ENCODE assay signal across 28 mouse cellular contexts in genomic region chr3:136952822-136953221, GRCm38 (mm10).
A peak's percentile ranks its signal among the peaks of the same experiment; 100 is the strongest.
DNase-seq lines count a peak whose midpoint lies in the region; ATAC-seq and TF ChIP-seq lines count a peak whose summit lies in the region.
"Had no signal": no experiment of that assay in that cellular context is flagged by ENCODE, and none has a peak within 500 bp of the region (broad histone marks: within the 10 kb centered on the region; RNA-seq: fewer than 3 reads in every experiment).

No protein-coding gene starts in this region.

- WGBS in forebrain, postnatal 0 days = 82% methylated on average over 1 of the region's 1 CpGs

- H3K36me3 ChIP-seq in forebrain, postnatal 0 days (ENCODE audit: insufficient read depth) = no peaks in the 10 kb centered on the region
- H3K36me3 ChIP-seq: embryonic facial prominence, embryonic 13.5 days; embryonic facial prominence, embryonic 15.5 days; forebrain, embryonic 10.5 days; forebrain, embryonic 12.5 days; G1E had no signal

- H3K4me3 ChIP-seq in left cerebral cortex, adult 2 months = no peak overlapping the region
- no peak overlapping the region for H3K4me3 ChIP-seq in forebrain, postnatal 0 days (ENCODE audit: low read depth, low read length)
- H3K4me3 ChIP-seq: embryonic facial prominence, embryonic 13.5 days; embryonic facial prominence, embryonic 15.5 days; erythroblast, embryonic 14.5 days; forebrain, embryonic 10.5 days; forebrain, embryonic 12.5 days had no signal

- no peak overlapping the region for H3K4me2 ChIP-seq in forebrain, postnatal 0 days (ENCODE audit: low read depth)
- H3K4me2 ChIP-seq: embryonic facial prominence, embryonic 13.5 days; embryonic facial prominence, embryonic 15.5 days; forebrain, embryonic 12.5 days had no signal

- TF ChIP-seq CTCF in left cerebral cortex, adult 2 months (IDR thresholded peaks at IDR 0.05) = no peak
- no peak for TF ChIP-seq CTCF in forebrain, postnatal 0 days (IDR thresholded peaks at IDR 0.05; ENCODE audit: low read depth)

- no peak overlapping the region for H3K9ac ChIP-seq in forebrain, postnatal 0 days
- H3K9ac ChIP-seq: embryonic facial prominence, embryonic 13.5 days; embryonic facial prominence, embryonic 15.5 days; forebrain, embryonic 12.5 days had no signal

- H3K9me3 ChIP-seq in forebrain, postnatal 0 days (ENCODE audit: low read length) = no peaks in the 10 kb centered on the region
- H3K9me3 ChIP-seq: embryonic facial prominence, embryonic 13.5 days; embryonic facial prominence, embryonic 15.5 days; forebrain, embryonic 10.5 days; forebrain, embryonic 12.5 days; G1E had no signal

- peak; percentile 78 for ATAC-seq in frontal cortex, adult (ENCODE audit: low TSS enrichment)
- ATAC-seq in forebrain, postnatal 0 days = no peak
- ATAC-seq: activated CD4-positive, CD25-positive, alpha-beta regulatory T cell, adult 4 months; CD4-positive, CD25-positive, alpha-beta regulatory T cell, adult 4 months; forebrain, embryonic 14.5 days; forebrain, embryonic 16.5 days; Patski had no signal

- no peaks in the 10 kb centered on the region for H3K27me3 ChIP-seq in forebrain, postnatal 0 days (ENCODE audit: insufficient read depth, low read length)
- H3K27me3 ChIP-seq: CH12.LX; embryonic facial prominence, embryonic 13.5 days; embryonic facial prominence, embryonic 15.5 days; forebrain, embryonic 12.5 days; Patski had no signal

- H3K27ac ChIP-seq in left cerebral cortex, adult 2 months = peak overlapping the region; percentile 22; the same call in 1 of the 2 replicates
- H3K27ac ChIP-seq in forebrain, postnatal 0 days (ENCODE audit: low read depth, low read length) = no peak overlapping the region
- H3K27ac ChIP-seq: embryonic facial prominence, embryonic 13.5 days; embryonic facial prominence, embryonic 15.5 days; forebrain, embryonic 10.5 days; forebrain, embryonic 12.5 days had no signal

- no peak for DNase-seq in frontal cortex, postnatal 10 days (ENCODE audit: low spot score in 2 of 2)
- no peak for DNase-seq in left cerebral cortex, adult 2 months (ENCODE audit: extremely low spot score in 1 of 2, low spot score in 2 of 2)
- no peak for DNase-seq in left cerebral cortex, postnatal 14 days (ENCODE audit: low spot score in 2 of 2)
- DNase-seq in forebrain, postnatal 0 days = no peak
- DNase-seq: adrenal gland, adult 8-10 months; adrenal gland, postnatal 14 days; adrenal gland, postnatal 36 days; B cell, adult 2 months; cerebellum, adult 11 months; cerebellum, adult 18-20 months; cerebellum, adult 8-10 months; cerebellum, adult 9-11 months; cerebellum, postnatal 14 days; cerebellum, postnatal 36 days; embryo, embryonic 11 days had no signal

- H3K4me1 ChIP-seq in forebrain, postnatal 0 days (ENCODE audit: insufficient read depth) = no peaks in the 10 kb centered on the region
- H3K4me1 ChIP-seq: embryonic facial prominence, embryonic 13.5 days; embryonic facial prominence, embryonic 15.5 days; forebrain, embryonic 10.5 days; forebrain, embryonic 12.5 days had no signal

- intact Hi-C loops in left cerebral cortex, adult 2 months (cut with DNase I) = no loop called here
- intact Hi-C loops in left cerebral cortex, postnatal 14 days (cut with DNase I) = no loop called here
